Mouse (Mus musculus) cerebellum, adult 9-10 months (tissue): Measurements from ENCODE around the gene Itgb6.

Experiments used
- DNase-seq: peaks from one replicate; pipeline ENCODE4 v3.0.0; 2022

Gene Itgb6

GRCm38 (mm10) chr2:60612906-60613856 lies 109.3 kb downstream of the Itgb6 start:
- DNase-seq, result no peak

- DNase-seq, result no peak
These were observed 110.8 kb downstream of the Itgb6 start for GRCm38 (mm10) chr2:60611622-60612021.

GRCm38 (mm10) chr2:60609436-60610199 lies 112.8 kb downstream of the Itgb6 start:
- DNase-seq, result no peak

- no peak for DNase-seq
These were observed 114.5 kb downstream of the Itgb6 start for GRCm38 (mm10) chr2:60607980-60608379.

- DNase-seq, result no peak
These were observed 121.1 kb downstream of the Itgb6 start for GRCm38 (mm10) chr2:60601326-60601725.

- no peak for DNase-seq
These were observed 121.6 kb downstream of the Itgb6 start for GRCm38 (mm10) chr2:60600863-60601262.

GRCm38 (mm10) chr2:60583416-60583815 lies 139.0 kb downstream of the Itgb6 start:
- DNase-seq, result no peak

GRCm38 (mm10) chr2:60554561-60554960 lies 167.9 kb downstream of the Itgb6 start:
- DNase-seq, result no peak

GRCm38 (mm10) chr2:60552902-60553682 lies 169.4 kb downstream of the Itgb6 start, which contains the start of gene Pla2r1:
TSS of gene Pla2r1 (minus strand) at chr2:60553308.
- no peak for DNase-seq

GRCm38 (mm10) chr2:60552177-60552901 lies 170.1 kb downstream of the Itgb6 start:
- no peak for DNase-seq

GRCm38 (mm10) chr2:60551673-60552072 lies 170.8 kb downstream of the Itgb6 start:
- DNase-seq, result peak; percentile 12

- DNase-seq, result no peak
These were observed 171.9 kb downstream of the Itgb6 start for GRCm38 (mm10) chr2:60550521-60550920.

- DNase-seq, result no peak
These were observed 172.6 kb downstream of the Itgb6 start for GRCm38 (mm10) chr2:60549851-60550250.
